In genomic region chr14:58076030-58076521, GRCm38 (mm10) we compare ENCODE assay signal across 7 mouse cellular contexts. TPM values are rescaled to one million over a fixed set of nuclear protein-coding genes. Genes with fewer than 3 reads are reported as not detected.
DNase-seq lines count a peak whose midpoint lies in the region; ATAC-seq and TF ChIP-seq lines count a peak whose summit lies in the region.

No protein-coding gene starts in this region.

- no peak for TF ChIP-seq EP300 in stomach, postnatal 0 days (optimal IDR thresholded peaks at IDR 0.05)

- ATAC-seq in forebrain, embryonic 13.5 days = peak; percentile 85
- ATAC-seq in hindbrain, embryonic 14.5 days (ENCODE audit: low FRiP score) = peak; percentile 87
- peak; percentile 73 for ATAC-seq in midbrain, embryonic 11.5 days (ENCODE audit: low FRiP score)
- ATAC-seq in stomach, postnatal 0 days (ENCODE audit: low FRiP score, low TSS enrichment) = peak; percentile 72

- 0% methylated on average over 27 of the region's 40 CpGs for WGBS in forebrain, embryonic 13.5 days
- WGBS in hindbrain, embryonic 14.5 days = under 1% methylated on average over 39 of the region's 40 CpGs
- under 1% methylated on average over 36 of the region's 40 CpGs for WGBS in midbrain, embryonic 11.5 days
- under 1% methylated on average over 24 of the region's 40 CpGs for WGBS in stomach, postnatal 0 days

- H3K4me3 ChIP-seq in brown adipose tissue, adult 24 weeks (ENCODE audit: insufficient read depth, low read depth, low read length) = peak overlapping the region; percentile 67
- peak overlapping the region; percentile 60 for H3K4me3 ChIP-seq in forebrain, embryonic 13.5 days
- H3K4me3 ChIP-seq in hindbrain, embryonic 14.5 days (replicated peaks; ENCODE audit: low read length) = peak overlapping the region; percentile 73
- H3K4me3 ChIP-seq in left cerebral cortex, adult 2 months = peak overlapping the region; percentile 68
- H3K4me3 ChIP-seq in midbrain, embryonic 11.5 days (ENCODE audit: low read depth, low read length) = peak overlapping the region; percentile 55
- peak overlapping the region; percentile 61 for H3K4me3 ChIP-seq in stomach, postnatal 0 days (ENCODE audit: low read depth, low read length)

- DNase-seq in R1 (ENCODE audit: low read depth, low spot score) = peak; percentile 71
- DNase-seq in hindbrain, embryonic 14.5 days (ENCODE audit: low spot score) = peak; percentile 84
- peak; percentile 74 to 78 for DNase-seq in left cerebral cortex, adult 2 months (ENCODE audit: extremely low spot score in 1 of 2, low spot score in 2 of 2)
- peak; percentile 97 for DNase-seq in midbrain, embryonic 11.5 days (ENCODE audit: low spot score, missing footprints)
- DNase-seq in stomach, postnatal 0 days (ENCODE audit: low spot score) = peak; percentile 83

- no peaks in the 10 kb centered on the region for H3K36me3 ChIP-seq in forebrain, embryonic 13.5 days (ENCODE audit: poor library complexity, severe bottlenecking)
- H3K36me3 ChIP-seq in hindbrain, embryonic 14.5 days (replicated peaks; ENCODE audit: control insufficient read depth, insufficient read depth) = no peaks in the 10 kb centered on the region
- no peaks in the 10 kb centered on the region for H3K36me3 ChIP-seq in midbrain, embryonic 11.5 days (ENCODE audit: control insufficient read depth, insufficient read depth, low read length)
- no peaks in the 10 kb centered on the region for H3K36me3 ChIP-seq in stomach, postnatal 0 days (ENCODE audit: control insufficient read depth, insufficient read depth, low read length)

- peak overlapping the region; percentile 70 for H3K9ac ChIP-seq in forebrain, embryonic 13.5 days
- H3K9ac ChIP-seq in hindbrain, embryonic 14.5 days = peak overlapping the region; percentile 86
- H3K9ac ChIP-seq in midbrain, embryonic 11.5 days (ENCODE audit: low read length) = peak overlapping the region; percentile 65
- H3K9ac ChIP-seq in stomach, postnatal 0 days (ENCODE audit: low read length) = peak overlapping the region; percentile 56

- no peaks in the 10 kb centered on the region for H3K9me3 ChIP-seq in forebrain, embryonic 13.5 days (replicated peaks)
- H3K9me3 ChIP-seq in hindbrain, embryonic 14.5 days (ENCODE audit: control insufficient read depth, low read length) = no peaks in the 10 kb centered on the region
- H3K9me3 ChIP-seq in midbrain, embryonic 11.5 days (ENCODE audit: control insufficient read depth, low read length) = no peaks in the 10 kb centered on the region
- H3K9me3 ChIP-seq in stomach, postnatal 0 days (ENCODE audit: control insufficient read depth, low read length) = no peaks in the 10 kb centered on the region

- no peaks in the 10 kb centered on the region for H3K4me1 ChIP-seq in brown adipose tissue, adult 24 weeks (ENCODE audit: control insufficient read depth, insufficient read depth, insufficient read length, low read length)
- H3K4me1 ChIP-seq in forebrain, embryonic 13.5 days = peaks cover 44% of the 10 kb centered on the region
- peaks cover 15% of the 10 kb centered on the region for H3K4me1 ChIP-seq in hindbrain, embryonic 14.5 days (replicated peaks; ENCODE audit: control insufficient read depth, insufficient read depth, low read length)
- H3K4me1 ChIP-seq in midbrain, embryonic 11.5 days (ENCODE audit: control insufficient read depth, insufficient read depth, low read length) = peaks cover 13% of the 10 kb centered on the region
- H3K4me1 ChIP-seq in stomach, postnatal 0 days (replicated peaks; ENCODE audit: control insufficient read depth, insufficient read depth) = peaks cover 2% of the 10 kb centered on the region; the same call in 1 of the 2 replicates

- intact Hi-C loops in left cerebral cortex, adult 2 months (cut with DNase I) = loop anchor here (1.0 to 10.0 kb wide), 2 partner anchors 127 to 281 kb away; partner anchors contain the start of gene Sap18

- peaks cover 83% of the 10 kb centered on the region for H3K27me3 ChIP-seq in forebrain, embryonic 13.5 days
- H3K27me3 ChIP-seq in hindbrain, embryonic 14.5 days (ENCODE audit: control insufficient read depth, insufficient read depth, low read length) = peaks cover 39% of the 10 kb centered on the region
- peaks cover 67% of the 10 kb centered on the region for H3K27me3 ChIP-seq in midbrain, embryonic 11.5 days (ENCODE audit: control insufficient read depth, insufficient read depth, low read length)
- H3K27me3 ChIP-seq in stomach, postnatal 0 days (ENCODE audit: control insufficient read depth, insufficient read depth, low read length) = no peaks in the 10 kb centered on the region

- H3K27ac ChIP-seq in brown adipose tissue, adult 24 weeks (replicated peaks; ENCODE audit: low read depth, low read length) = no peak overlapping the region
- peak overlapping the region; percentile 3; the same call in 1 of the 2 replicates for H3K27ac ChIP-seq in forebrain, embryonic 13.5 days
- peak overlapping the region; percentile 90 for H3K27ac ChIP-seq in hindbrain, embryonic 14.5 days
- H3K27ac ChIP-seq in left cerebral cortex, adult 2 months = peak overlapping the region; percentile 85
- H3K27ac ChIP-seq in midbrain, embryonic 11.5 days (ENCODE audit: low read depth, low read length) = 0 out of 2 replicates have a peak overlapping the region, but pooled peaks have one; percentile 20
- peak overlapping the region; percentile 76 for H3K27ac ChIP-seq in stomach, postnatal 0 days (replicated peaks)

- peak overlapping the region; percentile 98 for H3K4me2 ChIP-seq in forebrain, embryonic 13.5 days
- H3K4me2 ChIP-seq in hindbrain, embryonic 14.5 days (replicated peaks) = peak overlapping the region; percentile 96
- peak overlapping the region; percentile 90 for H3K4me2 ChIP-seq in midbrain, embryonic 11.5 days
- H3K4me2 ChIP-seq in stomach, postnatal 0 days (replicated peaks; ENCODE audit: low read depth) = peak overlapping the region; percentile 93

- no peak for TF ChIP-seq CTCF in left cerebral cortex, adult 2 months (IDR thresholded peaks at IDR 0.05)
- no peak for TF ChIP-seq CTCF in stomach, postnatal 0 days (IDR thresholded peaks at IDR 0.05; ENCODE audit: low read depth)

RNA-seq across cellular contexts. Expression of gene Fgf9, which starts 5.7 kb away (rescaled TPM):
- polyA plus RNA-seq in brown adipose tissue, adult 24 weeks (2012; ENCODE audit: insufficient read depth, insufficient read length, missing spikeins) = 1.3 and 2.9 TPM in 2 replicates
- 3.3 and 4.3 TPM in 2 replicates for polyA plus RNA-seq in forebrain, embryonic 13.5 days (2015; fragmentation: Nextera tagmentation; extraction: Ambion mirVana)
- 18.4 and 19.0 TPM in 2 replicates for polyA plus RNA-seq in hindbrain, embryonic 14.5 days (2014; fragmentation: Nextera tagmentation; extraction: Ambion mirVana)
- total RNA-seq in left cerebral cortex, adult 2 months (2021) = 10 to 100 TPM; 23.8 to 25.0 TPM
- 1.8 and 2.0 TPM in 2 replicates for polyA plus RNA-seq in midbrain, embryonic 11.5 days (2014; fragmentation: Nextera tagmentation; extraction: Ambion mirVana)
- 5.9 and 6.3 TPM in 2 replicates for polyA plus RNA-seq in stomach, postnatal 0 days (2015; fragmentation: Nextera tagmentation; extraction: Ambion mirVana)
